Mouse (Mus musculus): Measurements from ENCODE around the gene Ssr1. TPM values are rescaled to one million over a fixed set of nuclear protein-coding genes. Genes with fewer than 3 reads are reported as not detected.
A peak's percentile ranks its signal among the peaks of the same experiment; 100 is the strongest.

The Ssr1 gene
- total RNA-seq, 2 experiments from 2014 or later, result 67.4 to 76.5 TPM

- intact Hi-C loops (cut with DNase I), result no loop called here
- DNase-seq, result no peak
These were observed 39.7 kb downstream of the Ssr1 start for GRCm38 (mm10) chr13:37954318-37954717.

- no peak for DNase-seq
- intact Hi-C loops (cut with DNase I), result no loop called here
These were observed 41.0 kb downstream of the Ssr1 start for GRCm38 (mm10) chr13:37952981-37953380.

GRCm38 (mm10) chr13:37946734-37947133, 47.3 kb downstream of the Ssr1 start:
- peak; percentile 85 to 90 for DNase-seq
- intact Hi-C loops (cut with DNase I), result no loop called here

GRCm38 (mm10) chr13:37945392-37945791, 48.6 kb downstream of the Ssr1 start:
- intact Hi-C loops (cut with DNase I), result loop anchor here (2.0 kb wide), 1 partner anchor 511 kb away; no protein-coding TSS in a partner anchor
- peak in 1 of 2 experiments; percentile 34 for DNase-seq

- intact Hi-C loops (cut with DNase I), result loop anchor here (2.0 to 5.0 kb wide), 5 partner anchors 117 to 510 kb away; no protein-coding TSS in a partner anchor
These were observed 49.7 kb downstream of the Ssr1 start for GRCm38 (mm10) chr13:37944306-37944705.

GRCm38 (mm10) chr13:37943466-37943865, 50.6 kb downstream of the Ssr1 start:
- no peak for DNase-seq
- intact Hi-C loops (cut with DNase I), result loop anchor here (5.0 kb wide), 4 partner anchors 116 to 491 kb away; no protein-coding TSS in a partner anchor

More at GRCm38 (mm10) chr13:37944306-37944705, 49.7 kb downstream of the Ssr1 start:
- DNase-seq, result peak; percentile 64 to 70

GRCm38 (mm10) chr13:37942887-37943331, 51.1 kb downstream of the Ssr1 start:
- no peak for DNase-seq
- intact Hi-C loops (cut with DNase I), result loop anchor here (5.0 kb wide), 4 partner anchors 116 to 491 kb away; no protein-coding TSS in a partner anchor

- intact Hi-C loops (cut with DNase I), result loop anchor here (5.0 kb wide), 4 partner anchors 115 to 490 kb away; no protein-coding TSS in a partner anchor
These were observed 51.8 kb downstream of the Ssr1 start for GRCm38 (mm10) chr13:37941950-37942886.

GRCm38 (mm10) chr13:37941138-37941645, 52.8 kb downstream of the Ssr1 start:
- DNase-seq, result no peak
- intact Hi-C loops (cut with DNase I), result loop anchor here (5.0 kb wide), 4 partner anchors 114 to 489 kb away; no protein-coding TSS in a partner anchor

More at GRCm38 (mm10) chr13:37941950-37942886, 51.8 kb downstream of the Ssr1 start:
- DNase-seq, result no peak

GRCm38 (mm10) chr13:37940649-37941048, 53.4 kb downstream of the Ssr1 start:
- DNase-seq, result no peak
- intact Hi-C loops (cut with DNase I), result loop anchor here (5.0 kb wide), 4 partner anchors 113 to 488 kb away; no protein-coding TSS in a partner anchor

GRCm38 (mm10) chr13:37940167-37940566, 53.9 kb downstream of the Ssr1 start:
- DNase-seq, result no peak
- intact Hi-C loops (cut with DNase I), result loop anchor here (5.0 kb wide), 4 partner anchors 113 to 488 kb away; no protein-coding TSS in a partner anchor

- no peak for DNase-seq
- intact Hi-C loops (cut with DNase I), result no loop called here
These were observed 57.7 kb downstream of the Ssr1 start for GRCm38 (mm10) chr13:37936351-37936750.

- intact Hi-C loops (cut with DNase I), result no loop called here
- peak; percentile 82 to 84 for DNase-seq
These were observed 59.1 kb downstream of the Ssr1 start for GRCm38 (mm10) chr13:37934920-37935319.

GRCm38 (mm10) chr13:37934075-37934474, 59.9 kb downstream of the Ssr1 start:
- intact Hi-C loops (cut with DNase I), result no loop called here
- DNase-seq, result peak; percentile 44 to 52

- DNase-seq, result no peak
These were observed 62.7 kb downstream of the Ssr1 start for GRCm38 (mm10) chr13:37931210-37931922.

GRCm38 (mm10) chr13:37930621-37931020, 63.4 kb downstream of the Ssr1 start:
- intact Hi-C loops (cut with DNase I), result no loop called here
- no peak for DNase-seq

More at GRCm38 (mm10) chr13:37931210-37931922, 62.7 kb downstream of the Ssr1 start:
- intact Hi-C loops (cut with DNase I), result no loop called here

GRCm38 (mm10) chr13:37930091-37930490, 63.9 kb downstream of the Ssr1 start:
- intact Hi-C loops (cut with DNase I), result no loop called here
- no peak for DNase-seq

- intact Hi-C loops (cut with DNase I), result no loop called here
- DNase-seq, result no peak
These were observed 64.5 kb downstream of the Ssr1 start for GRCm38 (mm10) chr13:37929532-37929931.

- no peak for DNase-seq
- intact Hi-C loops (cut with DNase I), result no loop called here
These were observed 67.6 kb downstream of the Ssr1 start for GRCm38 (mm10) chr13:37926394-37926793.

GRCm38 (mm10) chr13:37924461-37924948, 69.5 kb downstream of the Ssr1 start:
- intact Hi-C loops (cut with DNase I), result no loop called here
- no peak for DNase-seq

All from heart, postnatal 10 days (tissue).